ENCODE assay signal across 12 mouse cellular contexts in the genomic region with DNA sequence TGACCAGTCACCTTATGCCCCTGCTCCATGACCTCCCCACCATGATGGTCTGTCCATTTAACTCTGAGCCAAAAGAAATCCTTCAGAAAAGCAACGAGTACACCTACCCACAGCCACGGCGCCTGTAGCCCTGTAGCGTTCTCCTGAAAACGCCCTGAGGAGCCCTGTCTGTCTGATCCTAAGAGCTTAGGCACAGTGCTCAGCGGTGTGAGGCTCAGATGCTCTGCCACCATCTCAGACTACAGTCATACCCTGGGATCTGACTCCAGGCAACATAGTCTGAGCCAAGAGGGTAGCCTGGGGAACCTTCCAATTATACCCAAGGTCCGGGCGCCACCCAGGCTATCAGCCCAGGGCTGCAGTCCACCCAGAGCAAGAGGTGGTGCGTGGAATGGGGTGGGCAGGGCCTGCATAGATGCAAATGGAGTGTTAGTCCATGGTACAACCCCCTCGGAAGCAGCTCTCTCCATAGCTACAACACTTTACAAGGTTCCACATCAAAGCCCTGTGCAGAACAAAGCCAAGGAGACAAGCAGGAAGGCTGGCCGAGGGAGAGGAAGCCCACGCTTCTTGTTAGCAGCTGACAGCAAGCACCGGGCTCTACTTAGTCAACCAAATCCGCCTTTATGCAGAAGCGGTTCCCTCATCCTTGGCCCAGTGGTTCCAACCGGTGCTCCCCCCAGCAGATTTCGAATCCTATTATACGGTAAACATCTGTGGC.
A peak's percentile ranks its signal among the peaks of the same experiment; 100 is the strongest.
DNase-seq lines count a peak whose midpoint lies in the region; ATAC-seq and TF ChIP-seq lines count a peak whose summit lies in the region.
"Had no signal": no experiment of that assay in that cellular context is flagged by ENCODE, and none has a peak within 500 bp of the region (broad histone marks: within the 10 kb centered on the region; RNA-seq: fewer than 3 reads in every experiment).

No protein-coding gene starts in this region.

- no peak for TF ChIP-seq POLR2A in olfactory bulb, adult 2 months (IDR thresholded peaks at IDR 0.05; ENCODE audit: insufficient read depth, low read depth, low read length)

- no peak overlapping the region for H3K4me2 ChIP-seq in limb, embryonic 12.5 days
- H3K4me2 ChIP-seq in hindbrain, embryonic 16.5 days (ENCODE audit: low read length): no peak overlapping the region
- H3K4me2 ChIP-seq: embryonic facial prominence, embryonic 15.5 days; heart, embryonic 12.5 days had no signal

- no peaks in the 10 kb centered on the region for H3K36me3 ChIP-seq in limb, embryonic 12.5 days
- H3K36me3 ChIP-seq in limb, embryonic 10.5 days: no peaks in the 10 kb centered on the region
- H3K36me3 ChIP-seq in hindbrain, embryonic 16.5 days (ENCODE audit: control insufficient read depth, insufficient read depth, low read length): no peaks in the 10 kb centered on the region
- H3K36me3 ChIP-seq: embryonic facial prominence, embryonic 15.5 days; heart, embryonic 12.5 days had no signal

- no peak overlapping the region for H3K4me3 ChIP-seq in limb, embryonic 12.5 days (replicated peaks)
- no peak overlapping the region for H3K4me3 ChIP-seq in limb, embryonic 10.5 days
- no peak overlapping the region for H3K4me3 ChIP-seq in hindbrain, embryonic 16.5 days (ENCODE audit: low read length)
- no peak overlapping the region for H3K4me3 ChIP-seq in olfactory bulb, adult 2 months (ENCODE audit: insufficient read depth, low read depth, low read length)
- H3K4me3 ChIP-seq: embryonic facial prominence, embryonic 15.5 days; heart, embryonic 12.5 days had no signal

- H3K9ac ChIP-seq in limb, embryonic 12.5 days (replicated peaks): no peak overlapping the region
- no peak overlapping the region for H3K9ac ChIP-seq in hindbrain, embryonic 16.5 days (ENCODE audit: low read depth, low read length)
- H3K9ac ChIP-seq: embryonic facial prominence, embryonic 15.5 days; heart, embryonic 12.5 days; liver, postnatal 0 days had no signal

- peaks cover 24% of the 10 kb centered on the region for H3K4me1 ChIP-seq in limb, embryonic 12.5 days (replicated peaks)
- H3K4me1 ChIP-seq in limb, embryonic 10.5 days: peaks cover 46% of the 10 kb centered on the region
- peaks cover 29% of the 10 kb centered on the region for H3K4me1 ChIP-seq in hindbrain, embryonic 16.5 days (ENCODE audit: control insufficient read depth, insufficient read depth, low read depth, low read length)
- peaks cover 28% of the 10 kb centered on the region for H3K4me1 ChIP-seq in olfactory bulb, adult 2 months (ENCODE audit: control insufficient read depth, insufficient read depth, low read length)

- H3K9me3 ChIP-seq in limb, embryonic 12.5 days: no peaks in the 10 kb centered on the region
- H3K9me3 ChIP-seq in limb, embryonic 10.5 days (replicated peaks): no peaks in the 10 kb centered on the region
- no peaks in the 10 kb centered on the region for H3K9me3 ChIP-seq in hindbrain, embryonic 16.5 days (ENCODE audit: control insufficient read depth, low read length)
- H3K9me3 ChIP-seq: embryonic facial prominence, embryonic 15.5 days; heart, embryonic 12.5 days had no signal

- DNase-seq in adrenal gland, postnatal 10 days: peak; percentile 12
- DNase-seq in adrenal gland, adult (ENCODE audit: inconsistent age in 2 of 2, low spot score in 1 of 2): no peak
- DNase-seq in limb, embryonic 10.5 days (ENCODE audit: low spot score): no peak
- no peak for DNase-seq in thymus, postnatal 36 days
- DNase-seq in ovary, adult 18-20 months (ENCODE audit: low spot score): no peak
- DNase-seq: cerebellum, adult 9-11 months; liver, postnatal 0 days had no signal

- H3K27ac ChIP-seq in limb, embryonic 12.5 days: no peak overlapping the region
- H3K27ac ChIP-seq in limb, embryonic 10.5 days: no peak overlapping the region
- H3K27ac ChIP-seq in hindbrain, embryonic 16.5 days (ENCODE audit: low read depth, low read length): peak overlapping the region; percentile 6; the same call in 1 of the 2 replicates
- peak overlapping the region; percentile 29; the same call in 1 of the 2 replicates for H3K27ac ChIP-seq in olfactory bulb, adult 2 months (ENCODE audit: insufficient read depth, low read depth, low read length)
- H3K27ac ChIP-seq: embryonic facial prominence, embryonic 15.5 days had no signal

- H3K27me3 ChIP-seq in limb, embryonic 12.5 days: peaks cover 13% of the 10 kb centered on the region
- no peaks in the 10 kb centered on the region; the same call in 1 of the 2 replicates for H3K27me3 ChIP-seq in limb, embryonic 10.5 days (ENCODE audit: low read depth, poor library complexity, severe bottlenecking)
- H3K27me3 ChIP-seq in hindbrain, embryonic 16.5 days (replicated peaks; ENCODE audit: control insufficient read depth, insufficient read depth, low read length): no peaks in the 10 kb centered on the region
- H3K27me3 ChIP-seq: heart, embryonic 12.5 days had no signal

- 59% methylated on average over 18 of the region's 18 CpGs for WGBS in limb, embryonic 12.5 days
- 66% methylated on average over 18 of the region's 18 CpGs for WGBS in limb, embryonic 10.5 days
- WGBS in hindbrain, embryonic 16.5 days: 50% methylated on average over 18 of the region's 18 CpGs
- 59% methylated on average over 18 of the region's 18 CpGs for WGBS in olfactory bulb, adult 2 months

- ATAC-seq in limb, embryonic 12.5 days (ENCODE audit: insufficient number of reproducible peaks, insufficient read depth, low FRiP score, low TSS enrichment, low read depth): peak; percentile 39; the same call in 1 of the 2 replicates
- ATAC-seq in hindbrain, embryonic 16.5 days: peak; percentile 34
- ATAC-seq: liver, postnatal 0 days had no signal

- no peak for TF ChIP-seq CTCF in olfactory bulb, adult 2 months (IDR thresholded peaks at IDR 0.05; ENCODE audit: insufficient read depth, low read depth, low read length)

Comparison
In these comparisons a context has a peak if more than half of its experiments do, and no peak if none do; other contexts are left out.
1. H3K27ac ChIP-seq: peak in hindbrain, embryonic 16.5 days (single experiment) and olfactory bulb, adult 2 months (single experiment); none in limb, embryonic 12.5 days (single experiment) and limb, embryonic 10.5 days (single experiment).